Mouse (Mus musculus): ENCODE measurements around the gene Tspan32.

Tspan32 gene

DNA sequence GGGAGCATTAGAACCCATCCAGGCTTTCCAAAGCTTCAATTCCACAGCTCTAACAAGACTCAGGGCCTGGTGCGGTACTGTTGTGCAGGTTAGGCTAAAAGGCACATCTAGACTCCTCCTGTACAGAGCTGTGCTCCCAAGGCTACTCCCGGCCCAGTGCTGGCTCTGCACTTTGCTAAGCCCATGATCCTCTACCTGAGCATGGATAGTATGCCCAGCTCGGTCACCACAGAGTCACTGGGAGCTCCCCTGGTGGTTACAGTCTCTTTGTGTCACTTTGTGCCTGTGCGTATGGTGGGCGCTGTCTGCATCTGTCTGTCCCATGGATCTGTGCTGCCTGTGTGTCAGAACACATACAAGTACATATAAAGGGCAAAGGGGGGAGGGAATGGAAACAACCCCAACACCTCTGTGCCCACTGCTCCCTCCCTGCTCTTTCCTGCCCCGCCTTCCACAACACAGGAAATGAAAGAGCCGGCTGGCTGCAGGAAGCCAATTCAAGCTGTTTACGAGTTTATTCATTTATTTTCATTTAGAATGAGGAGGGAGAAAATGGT is 3.6 kb downstream of the Tspan32 start:
- DNase-seq = no peak

DNA sequence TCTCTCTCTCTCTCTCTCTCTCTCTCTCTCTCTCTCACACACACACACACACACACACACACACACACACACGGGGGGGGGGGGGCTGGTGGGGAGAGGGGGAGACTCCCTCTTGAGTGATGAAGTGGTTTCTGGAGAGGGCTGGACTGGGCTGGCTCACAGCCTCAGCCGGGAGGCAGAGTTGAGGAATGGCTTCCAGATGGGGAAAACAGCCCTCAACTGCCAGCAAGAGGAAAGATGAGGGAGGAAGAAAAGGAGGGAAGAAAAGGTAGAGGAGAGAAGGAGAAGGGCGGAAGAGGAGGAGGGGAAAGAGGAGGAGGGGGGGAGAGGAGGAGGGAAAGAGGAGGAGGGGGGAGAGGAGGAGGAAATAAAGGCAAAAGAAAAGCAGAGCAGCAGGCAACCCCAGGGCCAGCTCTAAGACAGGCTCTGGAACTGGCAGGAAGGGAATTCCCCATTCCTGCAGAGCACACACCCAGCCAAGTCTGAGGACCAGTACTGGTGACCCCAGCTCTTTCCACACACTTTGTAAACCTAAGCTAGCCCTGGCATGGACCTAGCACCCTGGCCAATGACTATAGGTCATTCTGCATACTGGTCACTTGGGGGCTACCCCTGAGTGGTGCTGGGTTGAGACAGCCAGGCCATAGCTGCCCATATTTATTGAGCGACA is 4.3 kb downstream of the Tspan32 start:
- DNase-seq = no peak

DNA sequence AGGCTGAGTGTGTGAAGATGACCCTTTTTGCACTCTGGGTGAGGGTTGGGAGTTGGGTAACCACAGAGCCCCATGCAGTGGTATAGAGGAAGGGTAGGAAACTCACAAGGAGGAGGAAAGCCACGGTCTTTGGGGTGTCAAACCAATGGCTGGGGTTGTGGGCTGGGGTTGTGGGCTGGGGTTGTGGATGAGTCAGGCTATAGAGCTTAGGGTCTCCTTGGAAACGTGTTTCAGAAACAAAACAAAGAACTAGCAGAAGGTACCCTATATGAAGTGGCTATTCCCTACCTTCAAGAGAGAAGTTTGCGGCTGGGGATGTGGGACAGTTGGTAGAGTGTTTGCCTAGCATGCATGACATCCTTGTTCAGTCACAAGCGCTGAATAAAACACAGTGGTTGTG is 5.2 kb downstream of the Tspan32 start:
- no peak for DNase-seq

DNA sequence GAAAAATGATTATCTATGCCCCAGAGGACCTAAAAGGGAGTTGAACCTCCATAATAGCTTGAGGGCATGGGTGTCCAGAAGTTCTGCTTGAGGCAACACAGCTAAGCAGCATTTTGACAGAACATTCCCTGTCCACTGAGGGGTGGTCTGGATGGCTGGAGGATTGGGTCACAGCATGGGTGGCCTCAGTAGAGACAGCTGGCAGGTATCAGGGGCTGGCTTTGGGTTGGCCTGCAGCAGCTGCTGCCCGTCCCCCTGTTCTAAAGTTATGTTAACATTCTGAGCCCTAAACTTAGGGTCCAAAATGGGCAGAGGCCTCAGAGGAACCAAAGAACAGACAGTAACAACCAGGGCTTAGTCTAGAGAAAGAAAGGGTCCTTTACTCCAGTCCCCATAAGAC is 6.4 kb downstream of the Tspan32 start:
- DNase-seq = no peak

DNA sequence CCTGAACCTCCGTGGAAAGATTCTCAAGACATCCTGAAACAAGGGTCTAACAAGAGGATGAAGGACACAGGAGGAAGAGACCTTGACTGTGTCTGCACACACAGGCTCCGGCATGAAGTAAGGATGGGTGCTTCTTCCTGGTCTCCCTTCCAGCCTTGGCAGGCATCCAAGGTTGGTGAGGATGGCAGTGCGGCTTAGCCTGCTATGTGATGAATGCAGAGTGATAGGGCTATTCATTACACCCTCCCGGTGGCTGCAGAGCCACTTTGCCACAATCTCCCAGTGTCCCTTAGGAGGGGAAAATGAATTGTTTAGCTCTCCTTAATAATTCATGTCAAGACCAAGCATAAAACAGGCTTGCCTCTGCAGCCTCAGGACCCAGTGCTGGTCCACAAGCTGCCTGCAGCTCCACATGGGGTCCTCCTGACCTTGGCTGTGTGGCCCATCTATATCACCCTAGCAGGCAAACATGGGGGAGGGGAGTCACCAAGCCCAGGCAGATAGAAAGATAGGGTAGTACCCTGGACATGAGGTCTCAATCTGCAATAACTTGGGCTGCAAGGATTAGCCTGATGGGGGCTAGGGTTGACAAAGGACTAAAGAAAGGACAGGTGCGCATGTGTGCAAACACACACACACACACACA is 7.5 kb downstream of the Tspan32 start:
- no peak for DNase-seq

DNA sequence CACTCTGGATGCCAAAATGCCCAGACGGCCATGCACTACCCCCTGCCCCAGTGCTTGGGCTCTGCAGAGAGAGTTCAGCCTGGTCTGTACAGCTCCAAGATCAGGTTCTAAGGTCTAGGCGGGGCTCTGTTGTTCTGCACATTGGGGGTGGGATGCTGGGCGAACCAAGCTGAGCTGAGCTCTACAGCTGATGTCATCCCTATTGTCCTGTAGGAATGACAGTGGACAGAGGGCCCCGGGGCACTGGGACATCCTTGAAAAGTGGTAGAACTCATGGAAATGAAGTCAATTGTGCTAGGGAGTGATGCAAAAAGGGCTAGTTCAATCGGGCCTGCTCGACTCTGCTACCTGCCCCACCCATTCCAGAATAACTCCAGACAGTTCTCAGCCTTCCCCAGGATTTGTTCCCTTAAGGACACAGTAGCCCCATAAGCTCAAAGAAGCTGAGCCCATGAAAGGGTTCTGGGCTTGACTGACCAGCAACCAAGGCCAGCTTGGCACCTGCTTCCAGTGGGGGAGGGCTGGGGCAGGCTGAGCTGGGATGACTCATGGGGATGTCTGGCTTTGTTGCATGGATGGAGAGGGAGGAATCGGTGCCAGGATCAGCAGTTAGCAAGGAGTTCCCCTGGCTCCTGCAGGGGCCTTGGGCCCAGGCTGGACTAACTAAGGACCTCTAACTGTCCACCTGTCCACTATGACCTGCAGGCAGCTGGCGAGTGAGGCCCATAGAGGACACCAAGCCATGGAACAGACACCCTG is 8.8 kb downstream of the Tspan32 start:
- peak; percentile 75 for DNase-seq

DNA sequence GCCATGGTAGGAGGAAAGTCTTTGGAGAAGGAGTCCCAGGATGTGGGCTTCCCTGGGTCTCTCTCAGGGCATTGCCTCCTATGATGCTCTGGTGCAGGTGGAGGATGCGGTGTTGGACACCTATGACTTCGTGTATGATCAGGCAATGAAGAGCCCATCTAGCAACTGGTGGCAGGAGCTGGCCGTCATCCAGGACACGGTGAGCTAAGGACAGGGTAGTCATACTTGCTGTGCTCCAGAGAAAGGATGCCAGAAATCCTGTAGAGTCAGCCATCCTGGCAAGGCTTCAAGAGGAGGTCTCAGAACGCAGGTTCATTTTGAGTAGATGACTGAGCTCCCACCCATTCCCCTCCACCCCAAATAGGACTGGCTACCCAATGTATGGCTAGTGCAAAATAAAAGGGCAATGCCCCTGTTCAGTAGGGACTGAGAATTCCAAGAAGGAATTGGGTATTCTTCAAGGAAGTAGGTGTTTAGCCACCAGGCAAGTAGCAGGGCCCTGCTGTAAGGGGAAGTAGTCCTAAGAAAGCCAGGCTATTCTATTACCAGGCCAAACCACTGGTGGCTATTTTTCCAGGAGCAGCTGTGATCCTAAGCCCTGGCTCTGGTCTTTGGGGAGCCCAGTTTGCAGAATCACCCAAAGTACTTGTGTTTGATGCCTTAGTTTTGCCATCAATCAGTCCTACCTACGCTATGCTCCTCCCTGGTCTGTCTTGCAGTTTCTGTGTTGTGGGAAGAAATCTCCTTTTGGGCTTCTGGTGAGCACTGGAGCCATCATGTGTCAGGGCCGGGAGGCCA is 10.2 kb downstream of the Tspan32 start:
- no peak for DNase-seq

DNA sequence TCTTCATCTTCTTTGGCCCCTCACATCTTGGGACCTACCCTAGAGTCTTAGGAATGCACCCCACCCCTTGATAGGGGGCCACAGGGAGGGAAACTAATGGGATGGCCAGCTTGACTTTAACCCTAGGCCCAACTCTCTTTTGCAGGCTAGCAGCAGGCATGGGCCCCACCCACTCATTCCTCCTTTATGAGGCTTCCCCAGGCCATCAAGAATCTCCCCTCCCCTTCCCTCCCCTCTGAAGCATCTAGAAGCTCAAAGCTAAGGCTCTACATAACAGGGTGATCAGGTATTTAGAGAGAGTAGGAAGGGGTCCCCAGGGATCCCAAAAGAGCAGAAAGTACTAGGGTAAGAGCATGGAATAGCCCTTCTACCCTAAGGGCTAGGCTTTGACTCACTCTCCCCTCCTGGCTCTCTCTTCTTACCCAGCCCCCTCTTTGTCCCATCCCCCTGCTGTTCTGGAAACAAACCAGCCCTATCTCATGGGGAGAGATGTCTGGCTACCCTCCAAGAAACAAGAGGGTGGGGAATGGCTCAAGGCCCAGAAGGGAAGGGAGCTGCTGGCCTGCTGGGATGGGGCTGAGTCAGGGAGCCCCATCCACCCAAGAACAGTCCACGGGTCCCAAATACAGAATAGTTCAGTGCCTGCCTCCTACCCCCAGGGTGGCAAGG is 11.0 kb downstream of the Tspan32 start:
- DNase-seq = peak; percentile 27

DNA sequence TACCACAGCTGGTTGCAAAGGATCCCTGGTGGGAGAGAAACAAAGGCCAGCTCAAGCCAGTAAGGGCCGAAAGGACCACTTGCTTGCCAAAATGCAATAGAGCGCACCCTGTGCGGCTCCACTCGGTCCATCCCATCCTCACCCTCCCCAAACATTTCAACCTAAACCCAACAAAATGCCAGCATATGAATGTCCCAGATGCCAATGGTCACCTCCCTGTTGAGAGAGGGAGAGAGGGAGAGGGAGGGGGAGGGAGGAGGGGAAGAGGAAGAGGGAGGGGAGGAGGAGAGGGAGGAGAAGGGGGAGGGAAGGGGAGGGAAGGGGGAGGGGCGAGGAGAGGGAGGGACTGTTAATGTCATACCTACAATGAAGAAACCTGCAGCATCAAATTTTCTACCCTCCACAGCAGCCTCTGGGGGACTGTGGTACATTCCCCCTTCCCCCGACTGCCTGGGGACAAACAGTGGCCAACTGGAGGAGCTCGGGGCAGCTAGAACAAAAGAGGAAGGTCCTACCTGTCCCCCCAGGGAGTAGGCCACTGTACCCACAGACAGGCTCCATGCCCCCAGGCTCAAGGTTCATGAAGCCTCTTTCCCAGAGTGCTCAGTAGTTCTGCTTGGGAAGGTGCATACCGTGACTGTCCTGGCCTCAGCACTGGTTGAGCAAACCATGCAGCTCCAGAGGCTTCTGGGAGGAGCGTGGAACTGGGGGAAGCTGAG is 11.7 kb downstream of the Tspan32 start:
- DNase-seq = no peak

DNA sequence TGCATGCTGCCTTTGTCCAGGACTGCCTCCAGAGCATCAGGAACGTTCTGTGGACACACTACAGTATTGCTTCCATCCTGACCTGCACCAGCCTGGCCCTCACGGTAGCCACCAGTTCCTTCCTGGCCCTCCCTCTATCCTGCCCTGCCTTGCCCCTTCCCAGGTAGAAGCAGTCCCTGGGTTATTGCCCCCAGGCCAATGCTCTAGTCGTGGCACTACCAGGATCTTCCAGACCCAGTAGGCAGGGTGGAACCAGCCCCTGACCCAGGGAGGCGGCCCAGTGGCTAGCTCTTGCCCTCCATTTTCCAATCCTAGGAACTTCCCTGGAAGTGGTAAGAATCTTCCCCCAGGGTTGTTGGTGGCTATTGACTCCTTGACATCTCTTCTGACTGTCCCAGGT is 12.3 kb downstream of the Tspan32 start:
- no peak for DNase-seq

DNA sequence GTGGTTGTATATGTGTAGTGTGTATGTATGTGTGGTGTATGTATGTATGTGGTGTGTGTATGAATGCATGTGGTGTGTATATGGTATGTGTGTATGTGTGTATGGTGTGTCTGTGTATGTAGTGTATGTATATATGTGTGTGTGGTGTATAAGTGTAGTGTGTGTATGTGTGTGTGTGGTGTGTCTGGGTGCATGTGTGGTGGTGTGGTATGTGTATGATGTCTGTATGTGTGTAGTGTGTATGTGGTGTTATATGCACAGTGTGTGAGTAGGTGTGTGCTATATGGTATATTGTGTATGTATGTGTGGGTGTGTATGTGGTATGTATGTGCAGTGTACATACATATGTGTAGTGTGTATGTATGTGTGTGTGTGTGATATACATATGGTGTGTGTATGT is 15.2 kb downstream of the Tspan32 start:
- no peak for DNase-seq

DNA sequence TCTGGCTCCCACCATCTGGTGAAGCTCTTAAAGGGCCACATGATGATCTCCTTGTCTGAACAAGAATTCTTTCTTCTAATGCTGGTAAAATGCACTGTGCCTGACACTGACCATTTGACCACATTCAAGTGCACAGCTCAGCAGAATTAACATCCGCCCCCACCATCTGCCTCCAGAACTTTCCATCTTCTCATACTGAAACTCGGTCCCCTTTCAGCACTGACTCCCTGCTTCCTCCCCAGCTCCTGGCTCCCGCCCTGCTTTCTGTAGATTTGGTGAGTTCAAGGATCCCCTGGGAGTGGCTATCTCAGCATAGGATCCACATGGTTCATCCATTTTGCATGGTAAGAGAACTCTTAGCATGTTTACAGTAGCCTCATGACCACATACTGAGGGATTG is 15.9 kb downstream of the Tspan32 start:
- no peak for DNase-seq

DNA sequence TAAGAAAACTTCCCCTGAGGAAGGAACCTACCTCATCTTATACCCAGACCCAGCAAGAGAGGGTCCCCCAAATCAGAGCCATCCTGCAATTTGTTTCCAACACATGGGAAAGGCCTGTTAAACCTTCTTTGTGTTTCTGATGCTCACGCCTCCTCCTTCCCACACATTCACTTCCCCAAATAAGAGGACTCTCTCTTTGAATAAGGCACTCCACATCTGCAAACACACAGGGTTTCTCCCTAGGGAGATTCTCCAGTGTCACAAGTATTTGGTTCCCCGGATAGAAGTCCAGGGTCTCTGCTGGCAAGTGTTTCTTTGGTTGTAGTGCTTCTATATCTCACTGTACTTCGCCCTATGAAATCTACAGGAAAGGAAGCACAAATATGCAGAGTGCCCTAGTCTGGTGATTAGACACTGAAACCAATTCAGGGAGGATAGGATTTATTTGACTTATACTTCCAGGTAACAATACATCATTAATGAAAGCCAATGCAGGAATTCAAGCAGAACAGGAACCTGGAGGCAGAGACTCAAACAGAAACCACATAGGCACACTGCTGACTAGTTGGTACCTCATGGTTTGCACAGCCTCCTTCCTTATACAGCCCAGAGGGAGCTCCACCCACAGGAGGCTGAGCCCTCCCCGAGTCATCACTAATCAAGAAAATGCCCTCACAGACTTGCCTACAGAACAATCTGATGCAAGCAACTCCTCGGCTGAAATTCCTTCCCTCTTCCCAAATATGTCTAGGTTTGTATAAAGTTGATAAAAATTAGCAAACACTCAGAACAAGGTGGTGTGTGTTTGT is 16.7 kb downstream of the Tspan32 start:
- DNase-seq = no peak

DNA sequence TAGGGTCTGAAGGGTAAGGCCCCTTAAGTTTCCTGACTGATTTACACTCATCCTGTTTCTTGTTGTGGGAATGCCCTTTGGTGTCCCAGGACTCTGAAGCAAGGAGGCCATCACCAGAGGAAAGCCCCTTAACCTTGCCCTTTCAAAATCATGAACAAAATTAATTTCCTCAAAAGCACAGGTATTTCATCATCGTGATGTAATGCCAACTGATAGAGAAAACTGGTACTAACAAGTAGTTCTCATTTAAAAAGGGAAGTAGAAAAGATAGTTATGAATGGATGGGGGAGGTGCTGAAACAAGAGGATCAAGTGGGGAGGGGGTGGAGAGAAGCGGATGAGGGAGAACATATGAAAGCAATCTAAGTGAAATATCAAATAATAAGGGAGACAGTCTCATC is 18.7 kb downstream of the Tspan32 start:
- DNase-seq = no peak

DNA sequence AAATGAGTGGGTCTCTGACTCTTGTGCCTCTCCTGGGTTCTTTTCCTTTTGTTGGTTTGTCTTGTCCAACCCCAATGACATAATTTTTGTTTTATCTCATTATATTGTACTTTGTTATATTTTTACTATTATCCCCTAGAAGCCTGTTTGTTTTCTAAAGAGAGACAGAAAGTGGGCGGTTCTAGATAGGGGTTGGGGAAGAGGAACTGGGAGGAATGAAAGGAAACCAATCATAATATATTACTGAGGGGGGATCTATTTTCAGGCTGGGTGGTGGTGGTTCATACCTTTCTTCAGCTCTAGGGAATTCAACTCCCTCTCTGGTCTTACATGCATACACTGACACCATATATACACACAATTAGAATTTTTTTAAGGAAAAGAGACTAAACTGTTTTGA is 19.4 kb downstream of the Tspan32 start:
- DNase-seq = no peak

DNA sequence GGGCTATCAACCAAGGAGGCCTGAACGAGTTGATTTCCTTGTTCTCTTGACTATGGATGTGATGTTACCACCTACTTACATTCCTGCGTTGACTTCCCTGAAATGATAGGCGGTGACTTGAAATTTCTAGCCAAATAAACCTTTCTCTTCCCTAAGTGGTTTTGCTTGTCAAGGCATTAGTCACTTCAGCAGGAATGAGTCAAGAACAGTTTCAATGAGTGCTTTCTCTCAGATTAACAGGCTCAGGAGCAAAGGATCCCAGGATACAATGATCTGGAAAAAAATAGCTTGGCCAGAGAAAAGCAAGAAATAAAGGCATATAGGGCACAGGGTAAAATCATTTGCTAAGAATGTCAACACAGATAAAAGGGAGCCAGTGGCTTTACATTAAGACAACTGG is 20.6 kb downstream of the Tspan32 start:
- DNase-seq = no peak

DNA sequence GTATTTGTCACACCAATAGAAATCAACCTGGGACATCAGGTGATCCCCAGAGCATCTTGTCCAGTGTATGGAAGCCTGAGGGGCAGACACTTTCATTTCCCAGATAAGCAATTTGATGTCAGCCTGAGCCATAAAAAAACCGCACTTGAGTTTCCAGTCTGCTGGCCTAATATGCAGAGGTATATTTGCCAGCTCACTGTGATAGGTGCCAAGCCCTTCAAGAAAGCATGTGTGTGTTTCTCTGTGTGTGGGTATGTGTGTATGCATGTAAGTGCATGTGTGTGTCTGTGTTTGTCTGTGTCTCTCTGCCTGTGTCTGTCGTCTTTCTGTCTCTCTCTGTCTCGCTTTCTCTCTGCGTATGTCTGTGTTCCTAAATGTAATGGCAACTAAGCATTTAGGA is 22.4 kb downstream of the Tspan32 start:
- no peak for DNase-seq

DNA sequence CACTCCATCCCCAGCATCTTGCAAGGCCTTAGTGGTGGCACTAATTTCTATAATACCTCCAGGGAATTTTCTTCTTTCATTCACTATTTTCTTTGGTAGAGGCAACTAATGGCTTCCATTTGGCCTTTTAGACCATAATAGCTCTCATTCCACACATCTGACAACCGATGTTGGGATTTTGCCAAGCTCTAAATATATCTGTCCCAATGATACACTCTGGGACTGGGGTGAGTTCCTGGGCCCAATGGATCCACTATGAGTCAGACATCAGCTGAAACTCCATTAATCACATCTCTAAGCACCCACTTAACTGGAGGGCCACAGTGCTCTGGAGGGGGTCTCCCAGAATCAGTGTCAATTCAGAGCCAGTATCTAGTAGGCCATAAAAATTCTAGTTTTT is 27.0 kb downstream of the Tspan32 start:
- no peak for DNase-seq

DNA sequence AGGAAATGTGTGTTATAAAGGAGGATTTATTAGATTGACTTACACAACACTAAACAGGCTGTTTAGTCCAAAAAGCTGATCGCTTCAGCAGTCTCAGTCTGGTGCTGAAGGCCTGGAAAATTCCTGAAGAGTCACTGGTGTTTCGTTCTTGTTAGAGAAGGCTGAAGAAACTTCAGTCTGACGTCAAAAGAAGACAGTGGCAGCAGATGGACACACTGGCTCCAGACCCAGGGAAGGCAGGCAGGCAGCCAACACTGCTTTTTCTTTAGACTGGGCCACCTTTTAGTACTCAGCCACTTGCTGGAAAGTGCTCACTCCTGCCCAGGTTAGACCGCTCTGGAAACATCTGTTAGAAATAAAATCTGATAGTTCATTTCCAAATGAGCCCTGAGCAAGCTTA is 28.7 kb downstream of the Tspan32 start:
- DNase-seq = no peak

DNA sequence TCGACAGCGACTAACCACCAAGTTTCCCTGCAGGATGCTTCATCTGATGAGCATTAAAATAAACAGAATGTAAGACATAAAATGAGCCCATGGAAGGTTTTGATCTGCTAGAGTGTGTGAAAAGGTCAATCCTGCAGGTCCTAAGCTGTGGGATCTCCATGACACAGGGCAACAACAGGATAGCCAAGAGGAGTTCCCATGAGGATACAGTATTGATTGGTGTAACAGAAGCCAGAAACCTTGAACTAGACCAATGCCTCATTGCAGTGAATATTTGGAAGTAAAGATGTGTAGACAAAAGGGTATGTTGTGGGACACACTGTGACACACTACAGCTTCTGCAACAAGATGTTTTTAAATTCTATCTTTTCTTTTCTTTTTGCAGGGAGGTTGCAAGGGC is 29.3 kb downstream of the Tspan32 start:
- DNase-seq = no peak

All from cerebellum, adult 11-12 months (tissue).